Mouse (Mus musculus) skeletal muscle tissue, adult 2 months (tissue): ENCODE data around the gene Gm1993.
"Not testable (repeated sequence)": the region's sequence is repeated elsewhere in the genome, so short reads cannot be mapped to it uniquely, and the experiment has no call there.

Experiments
- DNase-seq: peaks from one replicate; pipeline ENCODE4 v3.0.0-alpha.2; 2012; ENCODE audit warnings: low read depth, low spot score

The Gm1993 gene

DNA sequence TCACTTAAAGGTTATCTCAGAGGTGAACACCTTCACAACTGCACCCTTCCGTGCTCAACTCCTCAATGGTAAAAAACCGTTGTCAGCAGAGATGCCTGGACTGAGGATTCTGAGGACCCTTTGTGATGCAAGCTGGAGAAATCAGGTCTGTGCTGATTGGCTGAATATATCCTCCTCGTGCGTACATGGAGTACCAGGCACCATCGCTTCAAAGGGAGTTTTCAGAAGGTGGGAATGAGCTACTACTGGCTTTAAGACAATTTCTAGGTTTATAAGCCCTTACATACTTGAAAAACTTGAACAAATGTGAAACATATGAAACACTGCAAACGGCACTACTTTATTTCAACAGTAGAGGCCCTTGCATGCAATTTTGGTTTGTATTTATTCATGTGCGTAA is at the start of gene Gm1993:
Gm1993 (minus strand) TSS at position 101 of the 400 bp plus-strand sequence.
- not testable (repeated sequence) for DNase-seq
